Mouse (Mus musculus): ENCODE data around the gene Clec4a4.
"Not testable (repeated sequence)": the region's sequence is repeated elsewhere in the genome, so short reads cannot be mapped to it uniquely, and the experiment has no call there.

The Clec4a4 gene

DNA sequence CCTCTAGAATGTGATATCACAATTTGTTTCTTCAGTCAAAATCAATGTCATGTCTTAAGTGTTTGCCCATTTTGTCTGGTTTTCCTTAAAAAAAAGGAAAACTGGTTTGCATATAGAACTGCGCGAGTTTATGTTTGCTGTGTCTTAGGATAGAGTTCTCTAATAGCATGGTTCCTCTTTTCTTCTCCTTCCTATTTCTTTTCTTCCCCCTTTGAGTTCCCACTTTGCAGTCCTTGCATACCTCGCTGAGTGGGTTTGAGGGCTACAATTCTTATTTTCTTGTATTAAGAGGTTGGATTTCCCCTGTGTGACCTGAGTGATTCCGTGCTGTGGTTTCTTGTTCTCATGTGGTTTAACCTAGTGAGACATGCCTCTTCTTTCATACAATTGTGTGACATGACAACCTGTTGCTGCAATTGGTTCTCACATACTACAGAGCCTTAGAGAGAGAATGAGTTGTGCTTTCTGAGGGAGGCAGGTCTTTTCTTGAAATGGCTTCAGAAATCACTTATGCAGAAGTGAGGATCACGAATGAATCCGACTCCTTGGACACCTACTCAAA lies at the start of gene Clec4a4:
Gene Clec4a4 (plus strand): TSS at position 492 of the 562 bp plus-strand sequence.
- DNase-seq (ENCODE audit: low spot score in 2 of 2), result no peak

DNA sequence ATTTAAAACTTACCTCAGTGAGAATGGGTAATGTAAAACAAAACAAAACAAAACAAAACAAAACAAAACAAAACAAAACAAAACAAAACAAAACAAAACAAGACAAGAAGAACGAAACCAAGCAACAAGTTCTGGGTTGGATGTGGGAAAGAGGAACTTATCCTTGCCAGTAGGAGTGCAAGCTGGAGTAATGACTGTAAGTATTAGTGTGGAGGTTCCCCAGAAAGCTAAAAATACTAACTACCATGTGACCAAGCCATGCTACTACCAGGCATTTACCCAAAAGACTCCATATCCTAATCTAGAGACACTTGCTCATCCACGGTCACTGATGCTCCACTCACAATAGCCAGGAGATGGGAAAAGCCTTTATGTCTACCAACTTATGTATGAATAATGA lies 43.4 kb upstream of the Clec4a4 start:
- no peak for DNase-seq (ENCODE audit: low spot score in 2 of 2)

DNA sequence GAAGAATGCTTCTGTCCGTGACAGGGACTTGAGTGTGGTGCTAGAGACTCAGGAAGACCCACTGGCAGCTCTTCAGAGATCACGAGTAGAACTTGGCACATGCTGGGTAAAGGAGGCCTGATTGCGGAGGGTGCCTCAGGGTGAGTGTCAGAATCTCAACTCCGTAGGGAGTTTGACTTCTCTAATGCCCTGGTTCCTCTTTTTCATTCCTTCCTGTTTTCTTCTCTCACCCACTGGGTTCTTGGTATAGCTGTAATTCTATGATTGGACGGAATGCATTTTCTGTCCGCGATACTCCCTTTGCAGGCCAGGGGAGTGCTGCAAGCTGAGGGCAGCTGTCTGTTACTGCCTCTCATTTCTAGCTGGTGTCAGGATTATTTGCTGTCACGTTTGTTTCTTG lies 37.8 kb upstream of the Clec4a4 start, which contains the start of gene Clec4a3:
Gene Clec4a3 (plus strand): TSS at position 115 of the 400 bp plus-strand sequence.
- DNase-seq (ENCODE audit: low spot score in 2 of 2), result no peak

DNA sequence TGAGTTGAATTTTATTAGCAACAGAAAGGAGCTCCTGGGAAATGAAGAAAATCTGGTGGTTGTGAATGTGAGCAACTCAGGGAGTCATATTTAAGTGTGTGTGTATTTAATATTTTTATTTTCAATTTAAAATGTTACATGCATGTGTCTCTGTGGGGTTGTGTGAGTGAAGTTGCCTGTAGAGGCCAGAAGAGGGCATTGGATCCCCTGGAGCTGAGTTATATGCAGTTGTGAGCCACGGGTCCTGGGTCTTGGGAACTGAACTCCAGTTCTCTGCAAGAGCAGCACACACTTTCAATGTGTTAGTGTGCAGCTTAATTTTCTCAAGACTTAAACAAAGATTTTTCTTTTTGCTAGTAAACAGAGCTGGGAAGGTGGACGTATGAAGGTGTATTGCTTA lies 25.6 kb upstream of the Clec4a4 start:
- no peak for DNase-seq (ENCODE audit: low spot score in 2 of 2)

DNA sequence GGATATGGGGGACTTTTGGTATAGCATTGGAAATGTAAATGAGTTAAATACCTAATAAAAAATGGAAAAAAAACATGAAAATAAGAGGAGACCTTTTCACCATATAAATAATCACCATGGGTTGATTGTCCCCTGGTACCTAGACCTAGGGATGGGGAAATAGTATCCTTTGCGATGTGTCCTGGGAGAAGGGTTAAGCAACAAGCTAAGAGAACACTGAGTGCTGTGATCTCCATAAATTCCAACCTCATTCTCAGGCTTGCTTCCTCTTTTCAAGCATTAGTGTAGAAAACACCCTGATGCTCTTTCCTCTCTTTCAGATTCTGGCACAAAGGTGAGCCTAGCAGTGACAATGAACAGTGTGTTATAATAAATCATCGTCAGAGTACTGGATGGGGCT lies 21.1 kb upstream of the Clec4a4 start:
- DNase-seq (ENCODE audit: low spot score in 2 of 2), result no peak

DNA sequence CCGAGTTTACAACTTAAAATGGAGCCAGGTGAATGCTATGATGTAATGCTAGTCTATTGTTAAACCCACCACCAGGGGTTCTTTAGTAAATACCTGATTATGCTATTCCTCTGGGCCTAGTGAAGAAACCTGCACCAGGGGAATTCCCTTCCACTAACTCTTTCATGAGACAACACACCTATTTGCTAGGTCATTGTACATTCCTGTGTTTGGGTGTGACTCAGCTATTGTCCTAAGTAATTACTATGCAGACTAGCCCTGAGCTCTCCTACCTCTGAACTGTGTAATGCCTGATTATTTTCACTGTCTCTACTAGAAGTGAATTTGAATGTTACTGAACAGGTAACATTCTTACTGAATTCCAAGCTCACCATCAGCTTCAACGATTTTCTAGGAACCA lies 14.5 kb downstream of the Clec4a4 start:
- DNase-seq (ENCODE audit: low spot score in 2 of 2), result not testable (repeated sequence)

DNA sequence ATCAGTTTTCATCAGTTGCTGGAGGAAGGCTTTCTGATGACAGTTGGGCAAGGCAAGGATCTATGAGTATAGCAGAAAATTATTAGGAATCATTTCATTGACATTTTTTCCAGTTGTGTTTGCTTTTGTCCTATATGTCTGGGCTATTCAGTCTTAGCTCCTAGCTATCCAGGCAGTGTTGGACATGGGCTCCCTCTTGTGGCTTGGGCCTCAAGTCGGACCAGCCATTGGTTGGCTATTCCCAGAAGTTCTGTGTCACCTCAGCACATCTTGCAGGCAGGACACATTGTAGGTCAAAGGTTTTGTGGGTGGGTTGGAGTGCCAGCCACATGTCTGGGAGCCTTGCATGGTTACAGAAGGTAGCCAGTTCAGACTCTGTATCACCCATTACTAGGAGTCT lies 15.4 kb downstream of the Clec4a4 start:
- no peak for DNase-seq (ENCODE audit: low spot score in 2 of 2)

DNA sequence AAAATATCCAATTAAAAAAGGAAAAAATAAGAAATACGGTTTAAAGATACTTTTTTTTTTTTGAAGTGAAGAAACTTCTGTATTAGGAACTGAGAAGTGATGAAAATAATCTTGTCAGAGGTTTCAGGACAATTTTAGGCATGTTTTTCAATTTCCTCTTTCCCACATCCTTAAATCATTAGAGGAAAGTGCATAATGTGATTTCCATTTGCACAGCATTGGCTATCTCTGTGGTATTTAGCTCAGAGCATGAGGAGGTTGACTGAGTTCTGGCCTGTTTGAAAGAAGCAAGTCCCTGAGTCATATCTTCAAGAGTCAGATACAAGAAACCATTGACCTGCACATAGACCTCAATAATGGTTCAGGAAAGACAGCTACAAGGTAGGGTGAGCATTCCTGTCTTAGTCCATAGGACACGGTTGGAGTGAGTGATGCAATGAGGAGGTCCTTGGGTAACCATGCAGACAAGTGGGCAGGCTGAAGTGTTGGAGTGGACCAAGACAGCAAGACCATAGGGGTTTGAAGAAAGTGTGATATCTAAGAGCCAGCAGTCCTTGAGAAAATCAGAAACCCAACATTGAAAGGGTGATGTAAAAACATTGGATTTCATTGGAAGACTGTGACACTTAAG lies 59.7 kb downstream of the Clec4a4 start, which contains the start of gene Clec4b1:
Gene Clec4b1 (plus strand): TSS at position 221 of the 631 bp plus-strand sequence.
- DNase-seq (ENCODE audit: low spot score in 2 of 2), result no peak

Measured in cerebellum, postnatal 4 days (tissue).